Mouse (Mus musculus): Measurements from ENCODE around the gene Lbr. TPM values are rescaled to one million over a fixed set of nuclear protein-coding genes. Genes with fewer than 3 reads are reported as not detected.
"Not testable (repeated sequence)": the region's sequence is repeated elsewhere in the genome, so short reads cannot be mapped to it uniquely, and the experiment has no call there.

The Lbr gene
- polyA plus RNA-seq, 1 experiment = 30.0 TPM

DNA sequence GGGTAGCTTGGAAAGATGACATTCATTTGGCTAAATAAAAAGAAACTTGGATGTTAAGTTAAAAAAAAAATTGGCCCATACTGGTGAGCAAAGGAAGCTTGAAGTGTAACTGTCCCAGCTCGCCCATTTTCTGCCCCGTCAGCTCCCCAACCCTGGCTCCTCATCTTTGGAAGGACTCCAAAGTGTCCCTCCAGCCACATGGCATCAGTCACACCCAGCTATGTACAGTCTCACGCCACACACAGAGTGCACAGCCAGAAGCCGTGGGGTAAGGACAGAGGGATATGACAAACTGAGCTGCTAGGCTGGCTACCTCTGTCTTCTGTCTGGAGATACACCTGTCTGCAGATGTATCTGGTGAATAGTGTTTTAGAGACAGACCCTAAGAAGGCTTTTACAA, 42.2 kb downstream of the Lbr start:
- DNase-seq = no peak
- no peak for TF ChIP-seq POLR2A (IDR thresholded peaks at IDR 0.05; ENCODE audit: borderline replicate concordance, extremely low read depth, low read depth, low read length)
- TF ChIP-seq CTCF (IDR thresholded peaks at IDR 0.05; ENCODE audit: insufficient read depth, low read length) = no peak
- H3K4me3 ChIP-seq (replicated peaks; ENCODE audit: extremely low read depth, low read depth, low read length) = no peak overlapping the region
- WGBS = 71% methylated on average over 4 of the region's 4 CpGs
- H3K4me1 ChIP-seq (ENCODE audit: control insufficient read depth, insufficient read depth, low read length) = no peaks in the 10 kb centered on the region

DNA sequence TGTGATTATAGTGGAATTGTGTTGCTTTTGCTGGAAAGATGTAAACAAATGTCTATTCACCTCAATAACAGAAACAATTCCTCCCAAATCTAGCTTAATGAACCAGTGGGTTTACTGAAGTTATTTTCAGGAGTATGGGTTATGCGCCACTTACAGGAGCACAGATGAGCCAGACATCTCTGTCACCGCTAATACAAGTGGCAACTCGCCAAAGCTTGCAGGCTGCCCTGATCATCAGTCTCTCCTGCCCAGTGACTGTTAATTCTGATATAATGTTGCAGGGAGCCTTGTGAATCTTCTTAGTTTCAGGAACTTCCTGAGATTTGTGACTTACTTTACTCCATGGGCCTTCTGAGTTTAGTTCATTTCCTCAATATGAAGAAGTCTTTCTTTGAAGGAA, 42.9 kb downstream of the Lbr start:
- H3K4me1 ChIP-seq (ENCODE audit: control insufficient read depth, insufficient read depth, low read length) = no peaks in the 10 kb centered on the region
- no peak overlapping the region for H3K4me3 ChIP-seq (replicated peaks; ENCODE audit: extremely low read depth, low read depth, low read length)
- TF ChIP-seq POLR2A (IDR thresholded peaks at IDR 0.05; ENCODE audit: borderline replicate concordance, extremely low read depth, low read depth, low read length) (no peak), CTCF (IDR thresholded peaks at IDR 0.05; ENCODE audit: insufficient read depth, low read length) (no peak)
- WGBS = 85% methylated on average over 3 of the region's 3 CpGs
- DNase-seq = no peak

DNA sequence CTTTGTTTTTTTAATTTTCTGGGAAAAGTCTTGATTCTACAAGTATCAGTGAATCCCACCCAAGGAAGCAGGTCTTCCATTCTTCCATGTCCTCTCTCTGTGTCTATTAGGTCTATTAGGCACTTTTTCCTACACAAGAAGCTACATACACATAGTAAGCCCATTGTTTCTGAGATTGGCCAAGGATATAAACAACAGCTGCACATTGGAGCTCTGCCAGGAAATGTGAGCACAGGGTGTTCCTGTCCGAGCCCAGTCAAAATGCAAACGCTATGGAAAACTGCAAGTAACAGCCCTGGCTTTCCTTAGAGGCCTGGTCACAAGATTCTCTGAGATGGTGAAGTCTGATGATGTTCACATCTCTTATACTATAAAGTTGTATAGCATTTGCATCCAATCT, 49.3 kb downstream of the Lbr start:
- Histone ChIP-seq H3K4me1 (ENCODE audit: control insufficient read depth, insufficient read depth, low read length) (no peaks in the 10 kb centered on the region), H3K4me3 (replicated peaks; ENCODE audit: extremely low read depth, low read depth, low read length) (no peak overlapping the region)
- TF ChIP-seq POLR2A (IDR thresholded peaks at IDR 0.05; ENCODE audit: borderline replicate concordance, extremely low read depth, low read depth, low read length) (no peak), CTCF (IDR thresholded peaks at IDR 0.05; ENCODE audit: insufficient read depth, low read length) (no peak)
- 18% methylated on average over 2 of the region's 2 CpGs for WGBS
- peak; percentile 22 for DNase-seq

DNA sequence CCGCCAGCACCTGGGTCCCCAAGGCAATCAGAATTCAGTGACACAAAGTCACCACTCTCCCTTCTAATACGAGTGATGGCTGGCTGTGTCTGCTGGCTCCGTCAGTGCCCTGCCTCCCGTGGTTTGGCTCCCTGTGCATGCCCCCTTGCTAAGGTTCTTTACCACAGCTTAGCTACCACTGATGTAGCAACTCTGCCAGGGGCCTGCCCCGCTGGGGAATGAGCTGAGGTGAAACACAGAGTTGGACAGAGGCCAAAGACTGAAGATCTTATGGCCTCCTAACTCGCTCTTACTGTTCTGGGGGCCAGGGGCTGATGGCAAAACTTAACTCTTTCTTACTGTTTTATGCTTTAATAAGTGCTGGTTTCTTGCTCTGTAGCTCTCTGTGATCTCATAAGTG, 52.9 kb downstream of the Lbr start:
- no peak for TF ChIP-seq POLR2A (IDR thresholded peaks at IDR 0.05; ENCODE audit: borderline replicate concordance, extremely low read depth, low read depth, low read length)
- DNase-seq = no peak
- 38% methylated on average over 6 of the region's 6 CpGs for WGBS
- no peak overlapping the region for H3K4me3 ChIP-seq (replicated peaks; ENCODE audit: extremely low read depth, low read depth, low read length)
- H3K4me1 ChIP-seq (ENCODE audit: control insufficient read depth, insufficient read depth, low read length) = no peaks in the 10 kb centered on the region

DNA sequence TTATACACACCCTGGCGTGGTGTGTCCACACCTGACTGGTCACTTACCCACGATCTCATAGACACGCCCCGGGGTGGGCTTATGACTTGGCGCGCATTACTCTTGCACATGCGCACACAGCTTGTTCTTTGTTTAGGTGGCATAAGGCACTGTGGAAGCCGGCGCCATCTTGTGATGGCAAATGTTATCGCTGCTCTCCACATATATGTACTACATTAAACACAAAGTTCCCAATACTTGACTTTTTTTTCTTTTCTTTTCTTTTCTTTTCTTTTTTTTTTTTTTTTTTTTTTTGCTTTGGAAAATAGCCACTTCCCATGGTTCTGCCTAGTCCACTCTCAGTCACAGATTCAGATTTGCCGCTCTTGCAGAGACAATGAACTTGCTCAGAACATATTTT, 60.2 kb downstream of the Lbr start:
- 97% methylated on average over 11 of the region's 11 CpGs for WGBS
- not testable (repeated sequence) for DNase-seq; H3K4me3 ChIP-seq (replicated peaks; ENCODE audit: extremely low read depth, low read depth, low read length); H3K4me1 ChIP-seq (ENCODE audit: control insufficient read depth, insufficient read depth, low read length)

DNA sequence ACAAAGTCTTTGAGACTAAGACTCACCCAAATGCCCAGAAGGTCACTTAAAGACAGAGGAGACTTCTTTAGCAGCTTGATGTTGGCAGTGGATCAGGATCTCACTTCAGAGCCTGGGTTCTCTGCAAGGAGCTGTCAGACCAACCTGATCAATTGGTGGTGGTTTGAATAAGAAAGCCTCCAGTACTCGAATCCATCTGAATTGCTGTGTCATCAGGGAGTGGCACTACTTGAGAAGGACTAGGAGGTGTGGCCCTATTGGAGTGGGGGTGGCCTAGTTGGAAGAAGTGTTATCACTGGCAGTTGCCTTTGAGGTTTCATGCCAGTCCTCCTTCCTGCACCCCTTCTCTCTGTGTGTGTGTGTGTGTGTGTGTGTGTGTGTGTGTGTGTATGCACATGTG, 66.3 kb downstream of the Lbr start:
- 52% methylated on average over 1 of the region's 1 CpGs for WGBS

DNA sequence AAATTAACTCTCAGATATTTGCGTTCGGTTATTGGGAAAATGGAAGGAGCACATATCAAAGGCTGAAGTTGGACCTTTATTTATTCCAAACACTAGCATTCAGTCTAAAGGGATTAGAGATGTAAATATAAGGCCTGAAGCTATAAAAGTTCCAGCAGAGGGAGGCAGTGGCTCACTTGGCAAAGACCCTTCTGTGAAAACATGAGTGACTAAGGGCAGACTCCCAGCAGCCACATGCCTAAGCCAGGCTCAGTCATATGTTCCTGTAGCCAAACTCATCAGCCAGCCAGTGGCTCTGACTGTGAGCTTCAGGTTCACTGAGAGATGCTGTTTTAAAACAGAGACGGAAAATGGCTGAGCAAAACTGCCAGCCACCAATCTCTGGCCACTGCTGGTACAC, 71.0 kb downstream of the Lbr start:
- no peak for DNase-seq
- WGBS = 95% methylated on average over 3 of the region's 3 CpGs
- no peaks in the 10 kb centered on the region for H3K4me1 ChIP-seq (ENCODE audit: control insufficient read depth, insufficient read depth, low read length)
- TF ChIP-seq CTCF (IDR thresholded peaks at IDR 0.05; ENCODE audit: insufficient read depth, low read length) = no peak
- TF ChIP-seq POLR2A (IDR thresholded peaks at IDR 0.05; ENCODE audit: borderline replicate concordance, extremely low read depth, low read depth, low read length) = no peak
- H3K4me3 ChIP-seq (replicated peaks; ENCODE audit: extremely low read depth, low read depth, low read length) = no peak overlapping the region

More for the DNA sequence above, 66.3 kb downstream of the Lbr start:
- DNase-seq = no peak
- no peak overlapping the region for H3K4me3 ChIP-seq (replicated peaks; ENCODE audit: extremely low read depth, low read depth, low read length)
- no peaks in the 10 kb centered on the region for H3K4me1 ChIP-seq (ENCODE audit: control insufficient read depth, insufficient read depth, low read length)
- TF ChIP-seq CTCF (IDR thresholded peaks at IDR 0.05; ENCODE audit: insufficient read depth, low read length) = no peak
- TF ChIP-seq POLR2A (IDR thresholded peaks at IDR 0.05; ENCODE audit: borderline replicate concordance, extremely low read depth, low read depth, low read length) = no peak

DNA sequence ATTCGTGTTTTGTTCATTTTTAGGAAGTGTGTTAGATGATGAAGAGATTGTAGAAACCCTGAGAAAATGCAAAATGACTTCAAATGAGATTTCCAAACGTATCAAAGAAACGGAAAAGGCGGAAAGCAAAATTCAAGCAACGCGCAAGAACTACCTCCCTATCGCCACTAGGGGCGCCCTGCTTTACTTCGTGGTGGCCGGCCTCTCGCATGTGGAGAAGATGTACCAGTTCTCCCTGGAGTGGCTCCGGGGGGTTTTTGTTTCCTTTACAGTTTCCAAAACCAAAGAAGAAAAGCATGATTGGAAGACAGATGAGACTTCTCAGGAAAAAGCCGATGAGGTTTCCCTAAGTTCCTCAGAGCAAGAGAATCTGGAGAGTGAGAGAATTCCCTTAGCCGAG, 73.5 kb downstream of the Lbr start:
- Histone ChIP-seq H3K4me3 (replicated peaks; ENCODE audit: extremely low read depth, low read depth, low read length) (no peak overlapping the region), H3K4me1 (ENCODE audit: control insufficient read depth, insufficient read depth, low read length) (no peaks in the 10 kb centered on the region)
- WGBS = 62% methylated on average over 14 of the region's 14 CpGs
- DNase-seq = no peak
- TF ChIP-seq POLR2A (IDR thresholded peaks at IDR 0.05; ENCODE audit: borderline replicate concordance, extremely low read depth, low read depth, low read length) = no peak
- TF ChIP-seq CTCF (IDR thresholded peaks at IDR 0.05; ENCODE audit: insufficient read depth, low read length) = peak; percentile 37; the same call in 1 of the 2 replicates

Other genes starting within 250 kb of the Lbr start
- 9.8 and 11.1 TPM in 2 replicates for gene Enah, start 176.9 kb upstream of the Lbr start, polyA plus RNA-seq (2012; rRNA removed)

Measured in lung, adult 2 months (tissue).